Mouse (Mus musculus) thymus, postnatal 14 days (tissue): ENCODE measurements at regions not wholly inside any gene's neighbourhood (a gene's known extent, or its start where the extent isn't known, plus 50 kb on each side); places are given as distances from the start of the nearest gene placed in this dataset.
A peak's percentile ranks its signal among the peaks of the same experiment; 100 is the strongest.

Experiments used
- DNase-seq: peaks from one replicate; pipeline ENCODE4 v3.0.0; 2021

GRCm38 (mm10) chr11:84637268-84637667, 111.9 kb upstream of the Lhx1 start:
- no peak for DNase-seq

- no peak for DNase-seq
These were observed 109.7 kb upstream of the Lhx1 start for GRCm38 (mm10) chr11:84634990-84635389.

- DNase-seq = no peak
These were observed 108.0 kb upstream of the Lhx1 start for GRCm38 (mm10) chr11:84633300-84633699.

- DNase-seq = no peak
These were observed 102.8 kb upstream of the Lhx1 start for GRCm38 (mm10) chr11:84628111-84628510.

- no peak for DNase-seq
These were observed 102.3 kb upstream of the Lhx1 start for GRCm38 (mm10) chr11:84627685-84628084.

- no peak for DNase-seq
These were observed 101.9 kb upstream of the Lhx1 start for GRCm38 (mm10) chr11:84627259-84627658.

- DNase-seq = no peak
These were observed 98.8 kb upstream of the Lhx1 start for GRCm38 (mm10) chr11:84624100-84624499.

GRCm38 (mm10) chr11:84619713-84620112, 94.4 kb upstream of the Lhx1 start:
- no peak for DNase-seq

- DNase-seq = no peak
These were observed 93.2 kb upstream of the Lhx1 start for GRCm38 (mm10) chr11:84618576-84618975.

GRCm38 (mm10) chr11:84612982-84613720, 87.8 kb upstream of the Lhx1 start:
- no peak for DNase-seq

GRCm38 (mm10) chr11:84611625-84611879, 86.2 kb upstream of the Lhx1 start:
- DNase-seq = peak; percentile 6

GRCm38 (mm10) chr11:84610774-84611624, 85.7 kb upstream of the Lhx1 start:
- DNase-seq = no peak

GRCm38 (mm10) chr11:84604781-84605180, 79.4 kb upstream of the Lhx1 start:
- no peak for DNase-seq

GRCm38 (mm10) chr11:84599267-84599841, 74.0 kb upstream of the Lhx1 start:
- DNase-seq = no peak

- no peak for DNase-seq
These were observed 72.4 kb upstream of the Lhx1 start for GRCm38 (mm10) chr11:84597572-84598295.

GRCm38 (mm10) chr11:84592715-84593339, 67.5 kb upstream of the Lhx1 start:
- no peak for DNase-seq

GRCm38 (mm10) chr11:84587107-84587506, 61.8 kb upstream of the Lhx1 start:
- DNase-seq = no peak

GRCm38 (mm10) chr11:84585626-84586025, 60.3 kb upstream of the Lhx1 start:
- DNase-seq = no peak

GRCm38 (mm10) chr11:84578805-84579541, 53.6 kb upstream of the Lhx1 start:
- DNase-seq = no peak
